Mouse (Mus musculus): ENCODE data around the gene Rfpl4.
"Not testable (repeated sequence)": the region's sequence is repeated elsewhere in the genome, so short reads cannot be mapped to it uniquely, and the experiment has no call there.

The Rfpl4 gene

GRCm38 (mm10) chr7:5116850-5117249 lies at the start of gene Rfpl4:
Rfpl4 (minus strand) TSS chr7:5116950.
- no peak for DNase-seq (ENCODE audit: low read depth)

GRCm38 (mm10) chr7:5149570-5149969 lies 32.8 kb upstream of the Rfpl4 start, which contains the start of gene Vmn1r55:
Vmn1r55 (minus strand) TSS chr7:5149670.
- DNase-seq (ENCODE audit: low read depth): not testable (repeated sequence)

GRCm38 (mm10) chr7:5125549-5126406 lies 9.0 kb upstream of the Rfpl4 start, which contains the start of gene Rasl2-9:
Rasl2-9 (minus strand) TSS chr7:5125950.
- DNase-seq (ENCODE audit: low read depth): peak; percentile 27

GRCm38 (mm10) chr7:5125078-5125477 lies 8.3 kb upstream of the Rfpl4 start:
- DNase-seq (ENCODE audit: low read depth): no peak

- DNase-seq (ENCODE audit: low read depth): no peak
Observed at GRCm38 (mm10) chr7:5112701-5113100, 4.0 kb downstream of the Rfpl4 start.

GRCm38 (mm10) chr7:5109301-5109700 lies 7.4 kb downstream of the Rfpl4 start:
- no peak for DNase-seq (ENCODE audit: low read depth)

- DNase-seq (ENCODE audit: low read depth): no peak
Observed at GRCm38 (mm10) chr7:5108272-5108671, 8.5 kb downstream of the Rfpl4 start.

- DNase-seq (ENCODE audit: low read depth): no peak
Observed at GRCm38 (mm10) chr7:5102564-5102963, 14.2 kb downstream of the Rfpl4 start.

GRCm38 (mm10) chr7:5101066-5101663 lies 15.6 kb downstream of the Rfpl4 start:
- no peak for DNase-seq (ENCODE audit: low read depth)

- no peak for DNase-seq (ENCODE audit: low read depth)
Observed at GRCm38 (mm10) chr7:5099796-5100195, 17.0 kb downstream of the Rfpl4 start.

- DNase-seq (ENCODE audit: low read depth): no peak
Observed at GRCm38 (mm10) chr7:5098769-5099168, 18.0 kb downstream of the Rfpl4 start.

GRCm38 (mm10) chr7:5092831-5093510 lies 23.8 kb downstream of the Rfpl4 start:
- DNase-seq (ENCODE audit: low read depth): no peak

- DNase-seq (ENCODE audit: low read depth): no peak
Observed at GRCm38 (mm10) chr7:5092381-5092780, 24.4 kb downstream of the Rfpl4 start.

GRCm38 (mm10) chr7:5091008-5091728 lies 25.6 kb downstream of the Rfpl4 start:
- no peak for DNase-seq (ENCODE audit: low read depth)

- DNase-seq (ENCODE audit: low read depth): no peak
Observed at GRCm38 (mm10) chr7:5089853-5090252, 26.9 kb downstream of the Rfpl4 start.

GRCm38 (mm10) chr7:5087886-5088285 lies 28.9 kb downstream of the Rfpl4 start:
- no peak for DNase-seq (ENCODE audit: low read depth)

GRCm38 (mm10) chr7:5086921-5087440 lies 29.8 kb downstream of the Rfpl4 start:
- no peak for DNase-seq (ENCODE audit: low read depth)

GRCm38 (mm10) chr7:5085512-5085911 lies 31.2 kb downstream of the Rfpl4 start:
- DNase-seq (ENCODE audit: low read depth): no peak

- DNase-seq (ENCODE audit: low read depth): no peak
Observed at GRCm38 (mm10) chr7:5083325-5084105, 33.2 kb downstream of the Rfpl4 start.

GRCm38 (mm10) chr7:5081939-5082338 lies 34.8 kb downstream of the Rfpl4 start:
- DNase-seq (ENCODE audit: low read depth): no peak

- no peak for DNase-seq (ENCODE audit: low read depth)
Observed at GRCm38 (mm10) chr7:5081241-5081640, 35.5 kb downstream of the Rfpl4 start.
